Mouse (Mus musculus): ENCODE measurements around the gene Rbm20.

- no peak for TF ChIP-seq POLR2A (IDR thresholded peaks at IDR 0.05; ENCODE audit: insufficient read depth, low read depth, low read length)
- no peak for TF ChIP-seq CTCF (IDR thresholded peaks at IDR 0.05)
Measured at GRCm38 (mm10) chr19:53872994-53873713, 196.0 kb downstream of the Rbm20 start.

Data from heart, adult 2 months (tissue).